Comparison of ENCODE assay signal across 29 mouse cellular contexts in the genomic region with DNA sequence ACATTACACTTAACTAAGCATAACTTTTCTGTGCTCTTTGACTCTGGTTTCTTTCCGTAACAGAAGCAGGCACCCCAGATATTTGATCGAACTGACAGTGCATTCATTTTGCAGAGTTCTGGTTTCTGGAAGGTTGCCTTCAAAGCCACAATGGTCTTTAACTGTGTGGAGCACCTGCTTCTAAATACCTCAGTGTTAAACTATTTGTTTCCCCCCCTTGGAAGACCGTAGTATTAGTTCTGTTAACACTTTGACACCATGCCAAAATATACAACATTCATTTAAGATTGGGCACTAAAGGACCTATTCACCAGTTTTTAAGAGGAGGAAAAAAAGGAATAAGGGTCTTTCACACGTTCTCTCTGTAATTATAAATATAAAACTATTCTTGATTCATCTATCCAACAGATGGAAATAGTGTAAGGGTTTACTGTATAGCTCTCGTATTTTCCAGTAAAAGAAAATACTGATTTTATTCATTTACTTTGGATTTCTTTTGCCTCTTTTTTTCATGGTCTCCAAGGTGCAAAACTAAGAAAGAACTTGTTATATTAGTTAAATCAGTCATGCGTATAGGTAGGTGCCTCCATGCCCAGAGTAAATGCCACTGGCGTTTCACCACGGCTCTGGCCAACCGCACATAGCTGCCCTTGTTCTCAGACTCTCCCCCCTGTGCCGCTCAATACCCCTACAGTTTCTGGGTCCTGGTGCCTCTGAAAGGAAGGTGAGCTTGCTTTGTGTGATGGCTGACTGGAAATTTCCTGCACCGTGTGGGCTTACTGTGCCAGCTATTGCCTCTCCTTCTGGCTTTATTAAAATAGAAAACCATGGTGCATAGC.
DNase-seq lines count a peak whose midpoint lies in the region; ATAC-seq and TF ChIP-seq lines count a peak whose summit lies in the region.
"Had no signal": no experiment of that assay in that cellular context is flagged by ENCODE, and none has a peak within 500 bp of the region (broad histone marks: within the 10 kb centered on the region; RNA-seq: fewer than 3 reads in every experiment).

No protein-coding gene starts in this region.

- no peak for TF ChIP-seq POLR2A in myocyte (IDR thresholded peaks at IDR 0.05; ENCODE audit: insufficient read length, low read depth)

- TF ChIP-seq CTCF in lung, postnatal 0 days (IDR thresholded peaks at IDR 0.05) = no peak

- TF ChIP-seq EP300 in lung, postnatal 0 days (IDR thresholded peaks at IDR 0.05) = 0 out of 2 replicates have a peak, but pooled peaks have one; percentile 12

- H3K4me1 ChIP-seq in lung, postnatal 0 days (ENCODE audit: insufficient read depth, low read depth, low read length) = 0 out of 2 replicates have a peak, but pooled peaks cover 3% of the 10 kb centered on the region
- H3K4me1 ChIP-seq: embryonic facial prominence, embryonic 12.5 days; heart, embryonic 10.5 days; heart, embryonic 15.5 days; liver, embryonic 15.5 days; midbrain, embryonic 13.5 days; stomach, embryonic 15.5 days had no signal

- H3K9me3 ChIP-seq in lung, postnatal 0 days (ENCODE audit: low read length) = no peaks in the 10 kb centered on the region
- H3K9me3 ChIP-seq: embryonic facial prominence, embryonic 12.5 days; forebrain, embryonic 13.5 days; heart, embryonic 10.5 days; heart, embryonic 15.5 days; liver, embryonic 15.5 days; midbrain, embryonic 13.5 days; stomach, embryonic 15.5 days had no signal

- no peak overlapping the region for H3K9ac ChIP-seq in lung, postnatal 0 days (replicated peaks; ENCODE audit: low read depth)
- H3K9ac ChIP-seq: embryonic facial prominence, embryonic 12.5 days; forebrain, embryonic 13.5 days; heart, embryonic 15.5 days; liver, embryonic 15.5 days; midbrain, embryonic 13.5 days; stomach, embryonic 15.5 days had no signal

- peak; percentile 44; the same call in 1 of the 2 replicates for ATAC-seq in lung, postnatal 0 days
- no peak for ATAC-seq in megakaryocyte, adult 5-6 weeks (ENCODE audit: poor library complexity, severe bottlenecking)
- ATAC-seq in cerebellum, adult (ENCODE audit: insufficient number of reproducible peaks, low FRiP score, low TSS enrichment) = no peak
- ATAC-seq: activated CD4-positive, CD25-positive, alpha-beta regulatory T cell, adult 4 months; forebrain, embryonic 13.5 days; hindbrain, embryonic 16.5 days; midbrain, embryonic 13.5 days had no signal

- WGBS in lung, postnatal 0 days = 46% methylated on average over 11 of the region's 11 CpGs

- H3K36me3 ChIP-seq in lung, postnatal 0 days (ENCODE audit: insufficient read depth, low read length) = no peaks in the 10 kb centered on the region
- no peaks in the 10 kb centered on the region for H3K36me3 ChIP-seq in myocyte (ENCODE audit: control insufficient read depth, insufficient read depth)
- H3K36me3 ChIP-seq: embryonic facial prominence, embryonic 12.5 days; heart, embryonic 10.5 days; heart, embryonic 15.5 days; liver, embryonic 15.5 days; midbrain, embryonic 13.5 days; stomach, embryonic 15.5 days had no signal

- H3ac ChIP-seq in myocyte (ENCODE audit: control insufficient read depth, insufficient read length) = no peak overlapping the region

- H3K4me2 ChIP-seq in lung, postnatal 0 days (replicated peaks; ENCODE audit: low read depth, low read length) = no peak overlapping the region
- peak overlapping the region; percentile 24 for H3K4me2 ChIP-seq in myocyte (ENCODE audit: low read depth)
- H3K4me2 ChIP-seq: embryonic facial prominence, embryonic 12.5 days; forebrain, embryonic 13.5 days; heart, embryonic 15.5 days; liver, embryonic 15.5 days; midbrain, embryonic 13.5 days; stomach, embryonic 15.5 days had no signal

- peak; percentile 7 to 21 for DNase-seq in kidney, postnatal 4 days
- no peak for DNase-seq in kidney, postnatal 25 days
- peak; percentile 65 for DNase-seq in lung, postnatal 0 days (ENCODE audit: low spot score)
- no peak for DNase-seq in lung, postnatal 4 days
- peak; percentile 40 for DNase-seq in fibroblast of lung, adult 2 months (ENCODE audit: low read depth)
- DNase-seq: adrenal gland, adult 2 months; adrenal gland, postnatal 36 days; B cell, adult 2 months; cerebellum, adult 8-10 months; cerebellum, postnatal 36 days; gastrocnemius, postnatal 14 days; kidney, adult 2 months; layer of hippocampus, adult 9-11 months; liver; lung, postnatal 36 days; right cerebral cortex, postnatal 14 days; thymus, postnatal 14 days had no signal

- no peak overlapping the region for H3K27ac ChIP-seq in lung, postnatal 0 days (ENCODE audit: low read length)
- H3K27ac ChIP-seq: forebrain, embryonic 13.5 days; heart, embryonic 10.5 days; heart, embryonic 15.5 days; liver, embryonic 15.5 days; midbrain, embryonic 13.5 days; stomach, embryonic 15.5 days had no signal

- H3K79me2 ChIP-seq in myocyte (ENCODE audit: control insufficient read depth, insufficient read depth) = no peaks in the 10 kb centered on the region

- no peaks in the 10 kb centered on the region for H3K27me3 ChIP-seq in lung, postnatal 0 days (replicated peaks; ENCODE audit: insufficient read depth, low read length)
- H3K27me3 ChIP-seq in myocyte (ENCODE audit: control insufficient read depth, insufficient read depth, insufficient read length) = no peaks in the 10 kb centered on the region
- H3K27me3 ChIP-seq: embryonic facial prominence, embryonic 12.5 days; forebrain, embryonic 13.5 days; heart, embryonic 15.5 days; liver, embryonic 15.5 days; midbrain, embryonic 13.5 days; stomach, embryonic 15.5 days had no signal

- H3K4me3 ChIP-seq in lung, postnatal 0 days (ENCODE audit: low read depth, low read length) = no peak overlapping the region
- H3K4me3 ChIP-seq in myocyte = no peak overlapping the region
- H3K4me3 ChIP-seq: embryonic facial prominence, embryonic 12.5 days; forebrain, embryonic 13.5 days; heart, embryonic 10.5 days; heart, embryonic 15.5 days; liver, embryonic 15.5 days; midbrain, embryonic 13.5 days; stomach, embryonic 15.5 days had no signal

TF ChIP-seq in myocyte, 11 proteins besides CTCF, POLR2A, EP300 and RAD21:
- TF ChIP-seq USF1 (IDR thresholded peaks at IDR 0.05; ENCODE audit: low read depth) (no peak), CEBPB (IDR thresholded peaks at IDR 0.05; ENCODE audit: insufficient read depth, poor library complexity, severe bottlenecking) (no peak), POLR2AphosphoS2 (IDR thresholded peaks at IDR 0.05; ENCODE audit: insufficient read length, low read depth) (no peak), MYOD1 (IDR thresholded peaks at IDR 0.05; ENCODE audit: control insufficient read depth in 1 of 3, insufficient read length in 2 of 3, low read depth in 2 of 3) (no peak), REST (IDR thresholded peaks at IDR 0.05; ENCODE audit: insufficient read depth, insufficient read length) (no peak), MAX (IDR thresholded peaks at IDR 0.05; ENCODE audit: low read depth) (no peak), TCF12 (IDR thresholded peaks at IDR 0.05; ENCODE audit: insufficient read depth, poor library complexity, severe bottlenecking) (no peak), E2F4 (IDR thresholded peaks at IDR 0.05; ENCODE audit: insufficient read depth) (no peak), MYOG (IDR thresholded peaks at IDR 0.05; ENCODE audit: control insufficient read depth in 1 of 3, insufficient read depth in 1 of 3, insufficient read length in 2 of 3, low read depth in 2 of 3) (no peak), TCF3 (IDR thresholded peaks at IDR 0.05; ENCODE audit: insufficient read length, low read depth) (no peak), SRF (IDR thresholded peaks at IDR 0.05; ENCODE audit: control insufficient read depth, insufficient read length, low read depth) (no peak)

Comparison
In these comparisons a context has a peak if more than half of its experiments do, and no peak if none do; other contexts are left out.
1. DNase-seq: peak in kidney, postnatal 4 days (2 of 2), lung, postnatal 0 days (single experiment) and fibroblast of lung, adult 2 months (single experiment); none in kidney, postnatal 25 days (0 of 2) and lung, postnatal 4 days (0 of 2).